Mouse (Mus musculus) forebrain, embryonic 12.5 days (tissue): ENCODE results near the gene Usp15. TPM values are rescaled to one million over a fixed set of nuclear protein-coding genes. Genes with fewer than 3 reads are reported as not detected.

Experiments
- ATAC-seq: fragments of 200-750 bp; cut with Nextera tagmentation; 2 replicates; pipeline ENCODE4 v1.8.0; 2017; ENCODE audit warnings: moderate TSS enrichment; ENCODE audit not compliant: low FRiP score
- H3K27ac ChIP-seq: fragments of 300-500 bp; sonication (generic); 2 replicates; pipeline ENCODE4 v1.5.1; 2016; ENCODE audit warnings: mild to moderate bottlenecking
- H3K27me3 ChIP-seq: fragments of 300-500 bp; sonication (generic); 2 replicates; pipeline ENCODE4 v1.6.1; 2016; ENCODE audit warnings: mild to moderate bottlenecking
- H3K36me3 ChIP-seq: fragments of 300-500 bp; sonication (generic); replicated peaks from 2 replicates; pipeline ENCODE4 v1.6.1; 2016; ENCODE audit warnings: mild to moderate bottlenecking
- H3K4me1 ChIP-seq: fragments of 300-500 bp; sonication (generic); 2 replicates; pipeline ENCODE4 v1.6.1; 2016
- H3K4me2 ChIP-seq: fragments of 300-500 bp; sonication (generic); 2 replicates; pipeline ENCODE4 v1.6.1; 2016; ENCODE audit warnings: mild to moderate bottlenecking, moderate library complexity
- H3K4me3 ChIP-seq: fragments of 300-500 bp; sonication (generic); replicated peaks from 2 replicates; pipeline ENCODE4 v1.5.1; 2016; ENCODE audit warnings: mild to moderate bottlenecking
- H3K9ac ChIP-seq: fragments of 300-500 bp; sonication (generic); 2 replicates; pipeline ENCODE4 v1.6.1; 2016; ENCODE audit warnings: mild to moderate bottlenecking
- H3K9me3 ChIP-seq: fragments of 300-500 bp; sonication (generic); 2 replicates; pipeline ENCODE4 v1.6.1; 2016
- WGBS: fragments of 180-500 bp; shearing (Covaris S2); methylation state at CpG from one replicate; pipeline ENCODE4 v1.1.7; 2016; 5-methylcytosine and 5-hydroxymethylcytosine counted together
- polyA plus RNA-seq: library from polyadenylated mRNA; unstranded; fragments of >200 nt; fragmentation: Nextera tagmentation; extraction: Ambion mirVana; gene quantifications from 2 replicates; pipeline ENCODE4 v1.2.1, GENCODE M21; 2016

The Usp15 gene
- polyA plus RNA-seq, 1 experiment from 2014 or later, result 74.3 TPM

- Histone ChIP-seq H3K4me3 (no peak overlapping the region), H3K36me3 (peaks cover 84% of the 10 kb centered on the region), H3K9me3 (no peaks in the 10 kb centered on the region), H3K4me2 (no peak overlapping the region), H3K27me3 (no peaks in the 10 kb centered on the region), H3K9ac (no peak overlapping the region), H3K4me1 (no peaks in the 10 kb centered on the region), H3K27ac (no peak overlapping the region)
- 94% methylated on average over 14 of the region's 14 CpGs for WGBS
- no peak for ATAC-seq
Measured at GRCm38 (mm10) chr10:123120666-123121392, 76.0 kb downstream of the Usp15 start.

- 88% methylated on average over 14 of the region's 14 CpGs for WGBS
- H3K4me3 ChIP-seq, result no peak overlapping the region
- H3K4me2 ChIP-seq, result no peak overlapping the region
- H3K27ac ChIP-seq, result no peak overlapping the region
- no peaks in the 10 kb centered on the region for H3K9me3 ChIP-seq
- peaks cover 67% of the 10 kb centered on the region for H3K36me3 ChIP-seq
- H3K27me3 ChIP-seq, result no peaks in the 10 kb centered on the region
- no peak overlapping the region for H3K9ac ChIP-seq
- H3K4me1 ChIP-seq, result no peaks in the 10 kb centered on the region
- ATAC-seq, result no peak
Measured at GRCm38 (mm10) chr10:123116861-123117260, 79.9 kb downstream of the Usp15 start.

GRCm38 (mm10) chr10:123113466-123113865, 83.3 kb downstream of the Usp15 start:
- peaks cover 48% of the 10 kb centered on the region for H3K36me3 ChIP-seq
- no peak overlapping the region for H3K4me3 ChIP-seq
- no peak for ATAC-seq

GRCm38 (mm10) chr10:123112787-123113168, 84.0 kb downstream of the Usp15 start:
- Histone ChIP-seq H3K9me3 (no peaks in the 10 kb centered on the region), H3K9ac (no peak overlapping the region), H3K4me2 (no peak overlapping the region), H3K27ac (no peak overlapping the region), H3K27me3 (no peaks in the 10 kb centered on the region), H3K4me1 (no peaks in the 10 kb centered on the region), H3K4me3 (no peak overlapping the region), H3K36me3 (peaks cover 41% of the 10 kb centered on the region)
- 92% methylated on average over 9 of the region's 9 CpGs for WGBS
- ATAC-seq, result no peak

More at GRCm38 (mm10) chr10:123113466-123113865, 83.3 kb downstream of the Usp15 start:
- H3K9ac ChIP-seq, result no peak overlapping the region
- H3K9me3 ChIP-seq, result no peaks in the 10 kb centered on the region
- no peaks in the 10 kb centered on the region for H3K27me3 ChIP-seq
- H3K4me1 ChIP-seq, result no peaks in the 10 kb centered on the region
- H3K27ac ChIP-seq, result no peak overlapping the region
- no peak overlapping the region for H3K4me2 ChIP-seq
- 95% methylated on average over 8 of the region's 8 CpGs for WGBS

GRCm38 (mm10) chr10:123112056-123112786, 84.6 kb downstream of the Usp15 start:
- H3K4me3 ChIP-seq, result no peak overlapping the region
- peaks cover 36% of the 10 kb centered on the region for H3K36me3 ChIP-seq
- ATAC-seq, result no peak
- H3K27me3 ChIP-seq, result no peaks in the 10 kb centered on the region
- no peaks in the 10 kb centered on the region for H3K4me1 ChIP-seq
- no peak overlapping the region for H3K9ac ChIP-seq
- 90% methylated on average over 11 of the region's 11 CpGs for WGBS
- no peaks in the 10 kb centered on the region for H3K9me3 ChIP-seq
- no peak overlapping the region for H3K4me2 ChIP-seq
- H3K27ac ChIP-seq, result no peak overlapping the region

GRCm38 (mm10) chr10:123110548-123110947, 86.2 kb downstream of the Usp15 start:
- no peak overlapping the region for H3K4me3 ChIP-seq
- H3K9ac ChIP-seq, result no peak overlapping the region
- no peak overlapping the region for H3K4me2 ChIP-seq
- peaks cover 20% of the 10 kb centered on the region for H3K36me3 ChIP-seq
- ATAC-seq, result peak; percentile 51; the same call in 1 of the 2 replicates
- H3K4me1 ChIP-seq, result no peaks in the 10 kb centered on the region
- WGBS, result 64% methylated on average over 11 of the region's 11 CpGs
- no peaks in the 10 kb centered on the region for H3K9me3 ChIP-seq
- H3K27ac ChIP-seq, result no peak overlapping the region
- H3K27me3 ChIP-seq, result no peaks in the 10 kb centered on the region

- no peak overlapping the region for H3K4me3 ChIP-seq
Measured at GRCm38 (mm10) chr10:123108527-123108926, 88.3 kb downstream of the Usp15 start.

GRCm38 (mm10) chr10:123108121-123108520, 88.7 kb downstream of the Usp15 start:
- Histone ChIP-seq H3K4me1 (no peaks in the 10 kb centered on the region), H3K9me3 (no peaks in the 10 kb centered on the region), H3K4me2 (no peak overlapping the region), H3K9ac (no peak overlapping the region), H3K27ac (no peak overlapping the region), H3K27me3 (no peaks in the 10 kb centered on the region), H3K4me3 (no peak overlapping the region), H3K36me3 (peaks cover 5% of the 10 kb centered on the region; the same call in 1 of the 2 replicates)
- ATAC-seq, result no peak
- WGBS, result 95% methylated on average over 5 of the region's 5 CpGs

More at GRCm38 (mm10) chr10:123108527-123108926, 88.3 kb downstream of the Usp15 start:
- H3K9ac ChIP-seq, result no peak overlapping the region
- no peak overlapping the region for H3K4me2 ChIP-seq
- no peak overlapping the region for H3K27ac ChIP-seq
- ATAC-seq, result no peak
- H3K9me3 ChIP-seq, result no peaks in the 10 kb centered on the region
- H3K4me1 ChIP-seq, result no peaks in the 10 kb centered on the region
- H3K36me3 ChIP-seq, result peaks cover 5% of the 10 kb centered on the region; the same call in 1 of the 2 replicates
- no peaks in the 10 kb centered on the region for H3K27me3 ChIP-seq
- 82% methylated on average over 1 of the region's 1 CpGs for WGBS

- no peaks in the 10 kb centered on the region for H3K9me3 ChIP-seq
- H3K4me3 ChIP-seq, result no peak overlapping the region
- no peaks in the 10 kb centered on the region for H3K36me3 ChIP-seq
- no peaks in the 10 kb centered on the region for H3K27me3 ChIP-seq
- no peaks in the 10 kb centered on the region for H3K4me1 ChIP-seq
- ATAC-seq, result no peak
- no peak overlapping the region for H3K27ac ChIP-seq
- H3K9ac ChIP-seq, result no peak overlapping the region
- H3K4me2 ChIP-seq, result no peak overlapping the region
- WGBS, result 82% methylated on average over 1 of the region's 1 CpGs
Measured at GRCm38 (mm10) chr10:123101303-123101702, 95.5 kb downstream of the Usp15 start.

- no peaks in the 10 kb centered on the region for H3K4me1 ChIP-seq
- no peaks in the 10 kb centered on the region for H3K9me3 ChIP-seq
- no peaks in the 10 kb centered on the region for H3K36me3 ChIP-seq
- 92% methylated on average over 2 of the region's 2 CpGs for WGBS
- no peaks in the 10 kb centered on the region for H3K27me3 ChIP-seq
- ATAC-seq, result no peak
- H3K27ac ChIP-seq, result no peak overlapping the region
- no peak overlapping the region for H3K4me2 ChIP-seq
- H3K9ac ChIP-seq, result no peak overlapping the region
- no peak overlapping the region for H3K4me3 ChIP-seq
Measured at GRCm38 (mm10) chr10:123100584-123100983, 96.2 kb downstream of the Usp15 start.

- no peak overlapping the region for H3K27ac ChIP-seq
- ATAC-seq, result no peak
- no peaks in the 10 kb centered on the region for H3K36me3 ChIP-seq
- H3K9me3 ChIP-seq, result no peaks in the 10 kb centered on the region
- no peaks in the 10 kb centered on the region for H3K4me1 ChIP-seq
- H3K9ac ChIP-seq, result no peak overlapping the region
- WGBS, result 83% methylated on average over 7 of the region's 7 CpGs
- no peak overlapping the region for H3K4me3 ChIP-seq
- H3K4me2 ChIP-seq, result no peak overlapping the region
- no peaks in the 10 kb centered on the region for H3K27me3 ChIP-seq
Measured at GRCm38 (mm10) chr10:123094504-123094903, 102.3 kb downstream of the Usp15 start.

- H3K9me3 ChIP-seq, result no peaks in the 10 kb centered on the region
- no peak overlapping the region for H3K4me3 ChIP-seq
- H3K9ac ChIP-seq, result no peak overlapping the region
- no peaks in the 10 kb centered on the region for H3K4me1 ChIP-seq
- 74% methylated on average over 3 of the region's 3 CpGs for WGBS
- H3K27ac ChIP-seq, result no peak overlapping the region
- no peaks in the 10 kb centered on the region for H3K27me3 ChIP-seq
- H3K4me2 ChIP-seq, result no peak overlapping the region
- H3K36me3 ChIP-seq, result no peaks in the 10 kb centered on the region
- no peak for ATAC-seq
Measured at GRCm38 (mm10) chr10:123092577-123092976, 104.2 kb downstream of the Usp15 start.
